Mouse (Mus musculus): ENCODE data around the gene Cntfr. TPM values are rescaled to one million over a fixed set of nuclear protein-coding genes. Genes with fewer than 3 reads are reported as not detected.

Gene Cntfr
- 10 to 100 TPM; 41.4 to 50.9 (median 48.4) TPM for total RNA-seq (2022)

DNA sequence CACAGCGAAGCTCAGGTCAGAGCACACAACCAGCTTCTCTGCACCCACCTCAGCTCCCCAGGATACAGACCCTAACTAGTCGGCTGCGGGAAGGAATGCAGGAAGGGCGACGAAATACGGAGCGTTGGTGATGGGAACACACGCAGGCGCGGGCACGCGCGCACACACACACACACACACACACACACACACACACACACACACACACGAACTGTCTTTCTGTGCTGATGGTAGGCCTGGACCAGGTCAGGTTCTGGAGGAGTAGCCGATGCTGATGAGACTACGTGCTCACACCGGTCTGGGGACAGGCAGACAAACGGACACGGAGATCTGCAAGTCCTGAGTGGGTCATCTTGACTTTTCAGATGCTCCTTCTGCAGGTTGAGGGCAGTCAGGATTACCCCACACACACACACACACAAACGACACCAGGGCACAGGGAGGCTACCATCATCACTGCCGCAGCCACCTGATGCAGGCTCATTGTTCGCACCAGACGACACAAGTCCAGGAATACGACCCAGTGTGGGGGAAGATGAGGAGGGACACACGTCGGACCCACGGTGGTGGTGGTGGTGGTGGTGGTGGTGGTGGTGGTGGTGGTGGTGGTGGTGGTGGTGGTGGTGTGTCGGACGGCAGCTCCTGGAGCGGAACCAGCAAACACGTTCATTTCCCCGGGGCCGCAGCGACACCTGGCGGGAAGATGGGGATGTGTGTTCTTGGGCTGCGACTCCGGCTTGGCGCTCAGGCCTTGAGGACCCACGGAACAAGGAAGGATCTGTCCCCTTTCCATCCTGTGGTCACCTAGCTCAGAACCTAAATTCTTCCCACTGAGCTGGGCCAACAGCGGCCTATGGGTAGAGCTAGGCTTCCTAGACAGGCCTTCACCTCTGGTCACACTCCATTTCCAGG lies at the start of gene Cntfr:
Gene Cntfr, minus strand, starts transcription at position 160 of the 912 bp plus-strand sequence.
- peak; percentile 74 for DNase-seq

DNA sequence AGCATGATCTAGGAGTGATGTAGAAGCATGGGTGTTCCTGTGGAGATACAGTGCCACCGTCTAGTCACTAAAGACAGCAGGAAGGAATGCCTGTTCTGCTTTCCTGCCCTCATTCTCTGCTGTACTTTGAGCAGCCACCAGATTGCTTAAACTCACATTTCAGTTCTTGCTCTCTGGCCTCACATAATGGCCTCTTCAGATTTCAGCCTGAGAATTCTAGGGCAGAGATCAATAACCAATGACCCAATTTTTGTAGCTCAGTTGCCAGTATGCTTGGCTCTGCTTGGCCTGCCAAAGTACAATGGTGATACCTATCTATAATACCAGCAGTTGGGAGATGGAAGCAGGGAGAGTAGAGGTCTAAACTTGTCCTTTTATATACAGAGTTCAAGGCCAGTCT lies 48.1 kb upstream of the Cntfr start:
- no peak for DNase-seq

DNA sequence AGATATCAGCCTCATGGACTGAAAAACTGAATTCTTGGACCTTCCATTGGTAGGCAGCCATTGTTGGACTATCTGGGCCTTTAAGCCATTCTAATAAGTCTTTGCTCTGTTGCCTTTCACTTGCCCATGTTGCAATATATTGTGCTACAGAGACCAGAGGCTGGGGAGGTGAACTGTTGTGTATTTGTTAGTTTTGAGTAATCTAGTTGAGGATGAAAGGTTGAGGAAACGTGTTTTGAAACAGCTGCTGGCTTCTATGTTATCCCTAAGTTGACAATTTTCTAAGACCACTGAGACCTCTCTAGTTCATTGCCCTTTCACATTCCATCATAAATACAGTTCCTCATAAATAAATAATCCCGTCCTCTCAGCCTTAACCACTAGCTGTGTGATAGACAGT lies 47.2 kb upstream of the Cntfr start:
- DNase-seq = no peak

DNA sequence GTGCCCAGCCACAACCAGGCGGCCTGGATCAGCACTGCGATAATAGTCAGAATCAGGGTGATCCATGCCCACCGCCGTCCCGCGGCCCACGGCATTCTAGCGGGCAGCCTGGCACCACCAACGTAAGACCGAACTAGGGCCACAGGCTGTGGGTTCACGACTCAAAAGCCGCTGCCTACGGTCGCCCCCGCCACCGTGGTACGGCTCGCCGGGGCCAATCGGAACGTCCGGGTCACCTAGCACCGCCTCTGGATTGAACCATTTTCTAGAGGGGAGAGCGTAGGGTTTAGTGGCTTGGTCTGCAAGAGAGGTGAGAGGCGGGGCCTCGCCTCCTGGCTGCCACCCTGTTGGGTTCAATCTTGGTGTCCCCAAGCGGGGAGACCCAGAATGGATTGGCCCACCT lies 44.3 kb upstream of the Cntfr start:
- peak; percentile 93 for DNase-seq

DNA sequence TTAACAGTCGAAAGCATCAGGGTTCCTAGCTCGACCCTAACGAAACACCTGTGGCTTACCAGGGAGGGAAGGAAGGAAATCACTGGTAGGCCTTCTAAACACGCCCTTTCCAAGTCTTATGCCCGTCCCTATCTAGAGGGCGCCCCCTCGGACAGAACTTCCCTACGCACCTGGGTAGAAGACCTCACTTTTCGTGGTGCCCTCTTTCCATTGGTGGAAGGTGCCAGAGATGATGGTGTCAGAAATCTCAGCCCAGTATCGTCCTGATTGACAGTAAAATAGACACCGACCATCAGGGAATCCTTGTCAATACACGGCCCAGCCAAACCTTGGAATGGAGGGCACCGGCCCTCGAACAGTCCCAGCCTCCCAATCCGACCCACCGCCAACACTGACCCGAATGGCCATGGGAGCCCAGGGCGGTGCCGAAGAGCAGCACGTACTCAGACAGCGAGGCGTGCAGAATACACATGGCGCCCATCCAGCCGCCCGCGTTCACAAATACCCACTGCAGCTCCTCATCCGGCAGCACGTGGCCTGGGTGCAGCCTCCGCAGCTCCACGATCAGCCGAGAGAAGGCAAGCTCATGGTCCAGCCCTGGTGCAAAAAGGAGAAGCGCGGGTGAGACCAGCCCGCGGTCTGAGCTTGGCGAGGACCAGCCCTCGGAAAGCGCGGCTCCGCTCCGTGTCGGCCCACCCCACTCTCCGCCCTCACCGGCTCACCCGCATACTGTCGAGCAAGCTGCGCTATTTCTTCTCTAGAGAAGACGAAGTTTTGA lies 43.7 kb upstream of the Cntfr start:
- peak; percentile 60 for DNase-seq

DNA sequence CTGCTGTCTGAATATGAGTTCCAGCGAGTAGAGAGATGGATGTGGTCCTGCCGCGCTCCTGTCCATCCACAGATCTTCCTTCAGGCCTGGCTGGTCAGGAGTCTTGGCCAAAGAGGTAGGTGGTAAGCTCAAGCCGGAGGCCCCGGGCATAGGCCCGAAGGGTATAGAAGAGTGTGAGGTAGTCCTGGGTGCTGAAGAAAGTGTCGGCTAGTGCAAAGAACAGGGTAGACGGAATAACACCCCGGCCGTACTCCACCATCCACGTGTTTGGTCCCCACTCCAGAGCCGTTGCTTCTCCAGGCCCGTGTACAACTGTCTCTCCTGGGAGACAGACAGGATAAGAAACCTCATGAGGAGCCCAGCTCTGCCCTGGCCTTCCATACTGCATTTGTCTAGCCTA lies 42.4 kb upstream of the Cntfr start:
- DNase-seq = no peak

DNA sequence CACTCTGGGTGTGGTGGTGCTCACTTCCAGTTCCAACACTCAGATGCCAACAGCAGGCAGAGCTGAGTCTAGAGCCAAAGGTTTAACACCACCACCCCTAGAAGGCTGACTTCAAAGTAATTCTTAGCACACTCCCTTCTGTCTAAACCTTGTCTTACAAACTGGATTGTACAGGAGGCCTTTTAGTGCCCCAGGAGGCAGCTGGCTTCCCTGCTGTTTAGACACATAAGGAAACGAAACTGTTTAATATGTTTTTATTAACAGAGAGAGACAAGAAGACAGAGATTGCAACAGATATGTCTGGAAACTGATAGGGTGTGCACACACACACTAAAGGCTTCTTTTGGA lies 41.3 kb upstream of the Cntfr start:
- DNase-seq = no peak

DNA sequence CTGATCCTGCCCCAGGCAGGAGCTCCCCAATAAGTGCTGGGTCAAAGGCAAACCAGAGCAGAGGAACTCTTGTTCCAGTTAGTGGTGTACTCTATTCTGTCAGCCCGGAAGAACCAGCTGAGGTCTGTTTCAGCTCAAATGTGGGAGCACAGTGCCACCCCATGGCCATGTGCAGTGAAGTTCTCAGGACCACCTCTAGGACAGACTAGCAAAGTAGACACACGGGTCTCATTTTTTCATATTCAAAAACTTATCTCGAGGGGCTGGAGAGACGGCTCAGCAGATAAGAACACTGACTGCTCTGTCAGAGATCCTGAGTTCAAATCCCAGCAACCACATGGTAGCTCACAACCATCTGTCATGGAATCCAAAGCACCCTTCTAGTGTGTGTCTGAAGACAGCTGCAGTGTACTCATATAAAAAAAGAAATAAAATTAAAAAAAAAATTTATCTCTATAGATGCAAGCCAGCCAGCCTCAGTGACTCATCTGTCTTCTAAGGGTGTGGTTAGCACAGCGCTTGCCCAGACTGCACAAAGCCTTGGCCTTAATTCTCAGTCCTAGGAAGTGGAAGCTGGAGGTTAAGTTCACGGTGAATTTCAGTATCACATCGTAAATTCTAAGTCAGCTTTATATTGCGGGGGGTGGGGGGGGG lies 40.8 kb upstream of the Cntfr start:
- peak; percentile 58 for DNase-seq

DNA sequence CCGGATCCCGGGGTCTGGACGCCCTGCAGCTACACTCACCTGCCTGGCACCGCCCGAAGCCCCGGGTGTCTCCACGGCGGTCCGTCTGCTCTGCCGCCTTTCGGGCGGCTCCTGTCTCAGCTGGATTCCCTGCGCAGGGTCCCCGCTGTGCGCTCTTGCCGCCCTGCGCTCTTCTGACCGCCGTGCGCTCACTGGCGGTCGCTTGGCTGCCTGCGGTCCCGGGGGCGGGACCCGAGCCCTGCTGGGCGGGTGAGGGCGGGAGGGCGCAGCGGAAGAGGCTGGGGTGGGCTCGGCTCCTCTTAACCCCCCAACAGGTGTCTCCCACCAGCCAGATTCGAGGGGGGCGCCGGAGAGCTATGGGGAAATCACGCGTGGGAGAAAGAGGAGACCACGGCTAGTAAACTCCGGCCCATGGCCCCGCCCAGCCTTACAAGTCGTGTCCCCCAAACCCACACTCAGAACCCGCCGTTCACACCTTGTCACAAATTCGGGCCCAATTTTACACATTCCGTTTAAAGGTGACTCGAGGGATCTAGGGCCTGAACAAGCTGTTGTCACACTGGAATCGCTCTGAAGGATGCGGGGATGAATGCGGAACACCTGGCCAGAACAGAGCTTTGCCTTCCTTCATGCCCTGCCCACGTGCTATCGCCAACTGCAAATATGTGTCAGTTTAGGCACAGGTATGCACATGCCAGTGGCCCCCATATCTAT lies 34.3 kb upstream of the Cntfr start, which contains the start of gene Arid3c:
Gene Arid3c, minus strand, starts transcription at position 91 of the 714 bp plus-strand sequence.
- no peak for DNase-seq

DNA sequence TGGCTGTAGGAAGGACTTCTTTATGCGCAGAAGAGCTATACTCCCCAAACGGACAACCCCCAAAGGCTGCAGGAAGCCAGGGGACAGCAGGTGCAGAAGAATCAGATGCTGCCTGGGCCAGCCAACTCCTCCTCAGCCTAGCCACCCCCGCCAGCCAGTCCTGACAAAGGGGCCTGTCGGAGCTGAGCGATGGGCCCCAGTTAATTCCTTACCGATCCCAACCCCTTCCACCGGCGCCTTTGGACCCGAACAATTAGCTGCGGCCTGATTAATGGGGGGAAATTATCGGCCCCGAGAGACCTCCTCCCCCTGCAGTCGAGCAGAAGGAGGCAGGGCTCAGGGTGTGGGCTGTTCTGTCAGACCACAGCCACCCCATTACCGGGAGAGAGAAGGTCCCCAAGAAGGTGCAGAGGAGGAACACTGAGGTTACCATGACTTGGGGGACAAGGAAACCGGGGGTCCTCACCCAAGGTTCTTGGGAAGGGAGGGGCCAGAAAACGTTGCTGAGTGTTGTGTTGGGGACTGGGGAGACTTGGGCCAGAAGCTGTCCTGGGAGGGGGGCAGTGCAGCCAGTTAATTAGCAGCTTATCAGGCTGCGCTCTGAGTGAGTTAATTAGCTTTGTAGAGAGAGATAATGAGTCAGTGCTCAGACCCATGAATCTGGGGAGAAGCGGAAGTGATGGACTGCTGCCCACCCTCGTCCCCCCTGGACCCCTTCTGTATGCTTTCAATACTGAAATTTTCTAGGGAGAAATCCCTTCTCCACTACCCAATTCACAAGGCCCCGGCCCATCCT lies 30.1 kb upstream of the Cntfr start:
- DNase-seq = no peak

DNA sequence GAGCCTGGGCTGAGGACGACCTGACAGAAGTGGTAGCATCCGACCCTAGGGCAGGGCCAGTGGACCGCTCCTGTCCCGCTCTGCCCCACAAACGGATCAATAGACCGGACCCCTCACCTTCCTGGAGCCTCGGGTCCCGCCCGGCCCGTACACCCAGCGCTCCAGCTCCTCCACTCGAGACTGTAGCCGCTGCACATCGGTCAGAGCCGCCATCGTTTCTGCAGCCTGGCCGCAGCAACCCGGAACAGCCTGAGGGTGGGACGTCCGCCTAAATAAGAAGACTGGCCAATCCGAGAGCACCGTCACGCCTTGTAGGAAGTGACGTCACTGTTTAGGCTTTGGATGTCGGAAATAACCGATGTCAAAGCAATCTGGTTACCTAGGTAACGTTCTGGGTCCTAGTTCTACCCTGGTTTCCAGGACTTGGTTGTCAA lies 26.0 kb upstream of the Cntfr start, which contains the start of gene Dctn3:
Gene Dctn3, minus strand, starts transcription at position 253 of the 434 bp plus-strand sequence.
- DNase-seq = peak; percentile 90

DNA sequence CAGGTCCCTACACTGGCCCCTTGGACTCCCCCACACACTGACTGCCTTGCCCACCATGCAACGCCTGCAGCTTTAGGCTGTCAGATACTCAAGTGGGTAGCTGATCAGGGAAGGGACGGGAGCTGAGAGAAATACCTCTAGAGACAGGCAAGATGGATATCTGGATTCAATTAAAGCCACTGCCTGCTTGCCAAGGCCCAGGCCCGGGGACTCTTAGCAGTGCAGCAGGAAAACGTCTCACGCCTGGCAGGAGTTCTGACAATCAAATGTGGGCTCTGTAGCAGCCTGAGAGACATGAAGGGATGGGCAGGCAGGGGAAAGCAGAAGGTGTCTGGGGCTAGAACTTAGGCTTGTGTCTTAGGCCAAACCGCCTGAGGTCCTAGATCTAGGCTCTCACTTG lies 19.9 kb upstream of the Cntfr start:
- DNase-seq = no peak

DNA sequence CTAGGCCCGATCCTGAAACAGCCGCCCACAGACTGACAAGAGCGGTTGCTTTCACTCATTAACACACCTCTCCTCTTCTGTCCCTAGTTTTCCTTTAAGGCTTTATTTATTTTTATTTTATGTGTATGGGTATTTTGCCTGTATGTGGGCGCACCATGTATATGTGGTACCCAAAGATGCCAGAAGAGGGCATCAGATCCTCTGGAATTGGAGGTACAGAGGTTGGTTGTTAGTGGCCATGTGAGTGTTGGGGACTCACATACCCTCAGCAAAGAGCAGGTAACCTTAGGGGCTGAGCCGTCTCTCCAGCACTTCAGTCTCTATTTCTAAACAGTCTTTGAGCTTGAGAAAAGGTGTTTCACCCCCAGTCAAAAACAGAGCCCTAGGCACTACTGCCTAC lies 18.7 kb upstream of the Cntfr start:
- no peak for DNase-seq

DNA sequence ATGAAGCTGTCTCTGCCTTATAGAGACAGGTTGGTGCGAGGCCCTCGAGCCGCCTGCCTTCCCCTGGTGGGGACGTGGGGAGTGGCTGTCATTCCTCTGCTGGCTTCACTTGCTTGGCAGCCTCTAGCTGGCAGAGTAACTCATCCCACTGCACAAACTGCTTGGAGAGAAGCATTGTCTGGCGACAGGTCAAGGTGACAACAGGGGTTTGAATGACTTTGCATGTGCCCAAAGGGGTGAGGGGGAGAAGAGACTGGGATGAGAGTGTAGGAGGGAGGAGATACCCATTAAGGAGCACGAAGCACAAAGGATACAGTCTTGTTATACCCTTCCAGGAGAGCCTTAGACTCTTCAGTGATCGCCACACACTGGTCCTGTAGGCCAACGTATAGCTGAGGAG lies 18.2 kb upstream of the Cntfr start:
- no peak for DNase-seq

DNA sequence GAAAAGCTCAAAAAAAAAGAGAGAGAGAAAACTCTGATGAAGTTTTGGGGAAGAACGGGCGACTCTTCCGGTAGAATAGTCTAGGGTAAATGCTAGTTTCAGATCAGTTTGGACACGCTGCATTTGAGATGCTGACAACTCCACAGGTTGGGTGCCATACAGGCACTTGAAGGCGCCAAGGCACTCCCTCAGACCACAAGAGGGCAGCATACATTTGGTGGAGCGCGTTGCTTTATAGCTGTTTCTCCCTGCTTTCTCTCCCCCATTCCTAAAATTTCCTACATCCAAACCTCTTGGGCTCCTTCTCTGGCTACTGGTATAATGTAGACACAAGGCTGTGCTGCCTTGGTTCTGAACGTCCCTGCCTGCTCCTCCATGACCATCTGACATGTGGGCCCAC lies 17.4 kb upstream of the Cntfr start:
- no peak for DNase-seq

DNA sequence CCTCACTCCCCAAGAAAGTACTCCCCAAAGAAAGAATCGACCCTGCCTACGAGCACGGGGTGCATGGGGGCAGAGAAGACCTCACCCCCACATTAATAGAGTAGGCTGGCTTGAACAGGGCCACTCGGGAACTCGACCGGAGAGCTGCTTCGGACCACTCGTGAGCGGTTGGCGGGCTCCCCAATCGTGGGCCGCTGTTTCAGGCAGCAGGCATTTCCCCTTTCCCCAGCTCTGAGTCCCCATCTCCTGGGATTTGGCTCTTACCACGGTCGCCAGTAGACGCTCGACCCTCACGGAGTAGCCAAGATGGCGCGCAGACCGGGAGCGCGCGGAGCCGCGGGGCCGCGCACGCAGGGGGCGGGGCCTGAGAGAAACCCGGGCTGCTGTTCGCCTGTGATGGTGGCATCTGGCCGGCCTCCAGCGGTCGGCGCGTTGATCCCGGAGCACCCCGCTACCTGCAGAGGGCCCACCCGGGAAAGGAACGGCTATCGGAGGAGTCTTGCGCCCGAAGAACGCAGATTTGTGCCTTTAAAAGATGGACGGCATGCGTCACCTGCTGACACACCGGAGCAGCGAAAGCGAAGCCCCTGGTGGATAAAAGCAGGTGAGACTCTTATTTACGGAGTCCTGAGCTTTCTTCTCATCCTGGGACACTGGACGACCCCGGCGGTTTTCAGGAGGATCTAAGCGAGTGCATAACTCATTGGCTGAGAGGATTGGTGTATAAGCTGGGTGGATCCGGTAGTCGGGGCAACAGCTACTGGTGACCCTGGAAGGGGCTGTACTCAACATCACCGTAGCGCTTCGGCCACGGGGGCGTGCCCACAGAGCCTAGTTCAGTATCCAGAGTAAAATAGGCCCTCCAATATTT lies 16.5 kb upstream of the Cntfr start, which contains the start of gene Rpp25l:
Gene Rpp25l, minus strand, starts transcription at position 338 of the 871 bp plus-strand sequence.
- DNase-seq = peak; percentile 66

DNA sequence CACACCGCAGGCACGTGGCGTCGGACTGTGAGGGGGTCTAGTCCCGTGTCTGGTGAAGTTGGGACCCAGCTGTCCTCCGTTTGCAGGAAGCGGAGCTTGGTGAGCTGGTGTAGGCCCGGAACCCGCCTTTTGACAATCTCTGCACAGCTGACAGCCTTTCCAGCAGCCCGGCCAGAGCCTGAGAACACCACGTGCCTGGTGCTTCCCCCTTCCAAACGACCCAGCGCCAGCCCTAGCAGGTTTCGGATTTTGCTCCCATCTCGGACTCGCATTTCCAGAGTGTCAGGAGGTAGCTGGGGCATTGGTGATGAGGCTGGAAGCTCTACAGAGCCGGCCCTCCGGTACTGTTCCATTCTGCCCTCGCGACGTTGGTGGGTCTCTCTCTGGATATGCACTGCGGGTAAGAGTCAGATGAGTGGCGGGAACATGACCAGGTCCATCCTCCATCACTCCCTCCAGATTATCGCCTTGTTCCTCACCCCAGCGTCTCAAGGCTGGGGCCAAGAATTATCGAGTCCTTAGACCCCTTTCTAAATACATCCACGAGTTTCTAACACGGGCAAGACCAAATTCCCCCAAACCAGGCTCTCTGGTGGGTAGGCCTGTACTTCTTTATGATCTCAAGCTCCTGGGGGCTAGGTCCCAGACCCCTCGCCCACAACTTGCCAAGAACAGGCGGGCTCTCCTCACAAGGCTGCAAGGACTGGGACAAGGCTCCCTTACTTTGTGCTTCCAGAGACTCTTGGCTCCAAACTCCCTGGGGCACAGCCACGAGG lies 15.7 kb upstream of the Cntfr start:
- DNase-seq = no peak

DNA sequence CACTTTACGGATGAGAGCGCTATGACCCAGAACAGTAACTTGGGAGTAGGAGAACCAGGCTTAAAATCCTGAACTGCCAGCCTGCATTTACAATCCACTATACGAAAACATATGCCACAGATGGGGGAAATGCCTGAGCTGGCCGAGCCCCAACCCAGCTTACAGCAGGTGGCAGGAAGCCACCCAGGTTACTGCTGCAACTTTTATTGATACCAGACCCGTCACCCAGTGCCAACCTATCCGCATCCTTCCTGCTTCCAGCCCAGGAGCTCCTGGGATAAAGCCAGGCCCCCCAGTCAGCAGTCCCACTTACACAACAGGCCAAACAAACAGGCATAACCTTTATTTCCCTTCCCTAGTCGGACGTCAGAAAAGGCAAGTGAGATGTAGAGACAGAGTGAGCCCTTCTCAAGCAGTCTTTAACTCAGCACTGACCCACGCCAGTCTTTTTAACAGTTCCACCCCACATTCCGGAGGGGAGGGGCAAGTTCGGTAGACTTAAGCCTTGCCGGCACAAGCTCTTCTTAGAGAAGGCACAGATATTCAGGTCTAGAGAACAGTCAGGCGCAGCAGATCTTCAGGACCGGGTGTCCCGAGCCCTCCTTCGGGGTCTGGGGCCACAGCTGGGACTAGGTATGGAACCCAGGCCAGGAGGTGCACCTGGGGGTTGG lies 15.0 kb upstream of the Cntfr start:
- no peak for DNase-seq

DNA sequence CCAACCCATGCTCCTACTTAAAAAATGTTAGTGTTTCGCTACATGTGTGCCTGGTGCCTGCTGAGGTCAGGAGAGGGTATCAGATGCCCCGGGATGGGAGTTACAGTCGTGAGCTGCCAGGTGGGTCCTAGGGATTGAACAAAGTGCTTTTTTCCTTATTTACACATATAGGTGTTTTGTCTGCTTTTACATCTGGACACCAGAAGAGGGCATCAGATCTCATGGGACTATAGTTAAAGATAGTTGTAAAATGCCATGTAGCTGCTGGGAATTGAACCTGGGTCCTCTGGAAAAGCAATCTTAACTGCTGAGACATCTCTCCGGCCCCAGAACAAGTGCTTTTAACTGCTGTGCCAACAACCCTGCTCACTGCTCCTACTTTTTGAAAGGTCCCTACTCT lies 13.3 kb upstream of the Cntfr start:
- DNase-seq = no peak

Measured in adrenal gland, adult 8-10 months (tissue).